Mouse (Mus musculus) MEL (cell line): ENCODE data around the gene App.

ENCODE experiments used
- BHLHE40 ChIP-seq: IDR thresholded peaks from 2 replicates; pipeline ENCODE4 v1.6.1; 2012; ENCODE audit warnings: low read depth, mild to moderate bottlenecking, inconsistent platforms, low read length, improper control_type of control experiment, borderline replicate concordance
- EP300 ChIP-seq, 2 experiments: IDR thresholded peaks; 2 replicates each; pipeline ENCODE4 v1.6.1; 2011; ENCODE audit warnings: improper control_type of control experiment in 2 of 2, low read length in 2 of 2, low read depth in 1 of 2, mild to moderate bottlenecking in 1 of 2
- ETS1 ChIP-seq: IDR thresholded peaks from 2 replicates; pipeline ENCODE4 v1.6.1; 2012; ENCODE audit warnings: low read depth, mild to moderate bottlenecking, inconsistent platforms, low read length, improper control_type of control experiment, moderate library complexity
- GABPA ChIP-seq: IDR thresholded peaks from 2 replicates; pipeline ENCODE4 v1.6.1; 2012; ENCODE audit warnings: low read depth, mild to moderate bottlenecking, inconsistent platforms, low read length, improper control_type of control experiment, moderate library complexity
- KAT2A ChIP-seq: conservative IDR thresholded peaks from 2 replicates; pipeline ENCODE4 v1.6.1; 2012; ENCODE audit warnings: low read depth, low read length, improper control_type of control experiment, inconsistent platforms
- POLR2A ChIP-seq, 2 experiments: IDR thresholded peaks; 2 replicates each; pipeline ENCODE4 v1.6.1; 2011 to 2012; ENCODE audit warnings: low read length in 2 of 2, mild to moderate bottlenecking in 2 of 2, control low read depth in 1 of 2, improper control_type of control experiment in 1 of 2, low read depth in 1 of 2, moderate library complexity in 1 of 2; ENCODE audit not compliant: control insufficient read depth in 1 of 2, insufficient read depth in 1 of 2, poor library complexity in 1 of 2
- RCOR1 ChIP-seq: IDR thresholded peaks from 2 replicates; pipeline ENCODE4 v1.6.1; 2012; ENCODE audit warnings: low read depth, mild to moderate bottlenecking, inconsistent platforms, low read length, improper control_type of control experiment
- UBTF ChIP-seq: IDR thresholded peaks from 2 replicates; pipeline ENCODE4 v1.6.1; 2012; ENCODE audit warnings: low read depth, mild to moderate bottlenecking, inconsistent platforms, low read length, improper control_type of control experiment, moderate library complexity, borderline replicate concordance; ENCODE audit not compliant: insufficient read depth
- ZC3H11A ChIP-seq: IDR thresholded peaks from 2 replicates; pipeline ENCODE4 v1.6.1; 2012; ENCODE audit warnings: low read depth, mild to moderate bottlenecking, inconsistent platforms, low read length, improper control_type of control experiment
- ZMIZ1 ChIP-seq: IDR thresholded peaks from 2 replicates; pipeline ENCODE4 v1.6.1; 2012; ENCODE audit warnings: low read depth, mild to moderate bottlenecking, inconsistent platforms, low read length, improper control_type of control experiment, moderate library complexity

- TF ChIP-seq ZC3H11A = no peak
- no peak for TF ChIP-seq ETS1
- no peak for TF ChIP-seq POLR2A (IDR thresholded peaks at IDR 0.05; ENCODE audit: control insufficient read depth in 1 of 2, insufficient read depth in 1 of 2, low read depth in 1 of 2, low read length in 2 of 2, poor library complexity in 1 of 2)
- TF ChIP-seq EP300 (IDR thresholded peaks at IDR 0.05; ENCODE audit: low read depth in 1 of 2, low read length in 2 of 2) = no peak
- TF ChIP-seq UBTF = no peak
- no peak for TF ChIP-seq RCOR1
- no peak for TF ChIP-seq GABPA
- TF ChIP-seq KAT2A = no peak
- TF ChIP-seq ZMIZ1 = no peak
- TF ChIP-seq BHLHE40 = no peak
Observed at GRCm38 (mm10) chr16:85145771-85146178, 27.8 kb downstream of the App start.
